Comparison of ENCODE assay signal across 8 mouse cellular contexts in genomic region chr6:114968361-114969212, GRCm38 (mm10). TPM values are rescaled to one million over a fixed set of nuclear protein-coding genes. Genes with fewer than 3 reads are reported as not detected.
DNase-seq lines count a peak whose midpoint lies in the region; ATAC-seq lines count a peak whose summit lies in the region.

No protein-coding gene starts in this region.

- 0 out of 2 replicates have a peak, but pooled peaks cover 2% of the 10 kb centered on the region for H3K9me3 ChIP-seq in forebrain, embryonic 16.5 days (ENCODE audit: control insufficient read depth, low read length)
- no peaks in the 10 kb centered on the region for H3K9me3 ChIP-seq in liver, embryonic 16.5 days (replicated peaks; ENCODE audit: control insufficient read depth, low read length)

- H3K4me1 ChIP-seq in forebrain, embryonic 16.5 days (replicated peaks; ENCODE audit: control insufficient read depth, insufficient read depth, low read length), result peaks cover 24% of the 10 kb centered on the region
- H3K4me1 ChIP-seq in liver, embryonic 16.5 days (ENCODE audit: control insufficient read depth, low read depth, low read length), result peaks cover 7% of the 10 kb centered on the region; the same call in 1 of the 2 replicates

- peak; percentile 96 for DNase-seq in ES-CJ7 (ENCODE audit: low read depth, low spot score)
- peak; percentile 28 for DNase-seq in heart, postnatal 25 days (ENCODE audit: low spot score)
- peak; percentile 87 for DNase-seq in layer of hippocampus, adult 11-12 months (ENCODE audit: low spot score)
- DNase-seq in ovary, adult 18-20 months (ENCODE audit: low spot score), result peak; percentile 66
- peak; percentile 49 for DNase-seq in thymus, postnatal 14 days

- peak overlapping the region; percentile 83 for H3K9ac ChIP-seq in forebrain, embryonic 16.5 days (replicated peaks; ENCODE audit: low read depth, low read length)
- peak overlapping the region; percentile 29; the same call in 1 of the 2 replicates for H3K9ac ChIP-seq in liver, embryonic 16.5 days (ENCODE audit: low read depth, low read length)

- no peaks in the 10 kb centered on the region for H3K36me3 ChIP-seq in forebrain, embryonic 16.5 days (ENCODE audit: control insufficient read depth, insufficient read depth)
- H3K36me3 ChIP-seq in liver, embryonic 16.5 days (ENCODE audit: control insufficient read depth, insufficient read depth), result no peaks in the 10 kb centered on the region

- peak; percentile 90 for ATAC-seq in cerebellum, adult (ENCODE audit: insufficient number of reproducible peaks, low FRiP score, low TSS enrichment)
- peak; percentile 80 for ATAC-seq in forebrain, embryonic 16.5 days
- ATAC-seq in liver, embryonic 16.5 days (ENCODE audit: low read depth), result peak; percentile 63; the same call in 1 of the 2 replicates

- under 1% methylated on average over 82 of the region's 82 CpGs for WGBS in forebrain, embryonic 16.5 days
- WGBS in liver, embryonic 16.5 days (ENCODE audit: insufficient replicate concordance), result under 1% methylated on average over 74 of the region's 82 CpGs

- intact Hi-C loops in heart, postnatal 25 days (cut with DNase I), result no loop called here

- peak overlapping the region; percentile 98 for H3K4me2 ChIP-seq in forebrain, embryonic 16.5 days (ENCODE audit: low read length)
- H3K4me2 ChIP-seq in liver, embryonic 16.5 days (ENCODE audit: low read depth, low read length), result peak overlapping the region; percentile 85

- peak overlapping the region; percentile 31; the same call in 1 of the 2 replicates for H3K27ac ChIP-seq in forebrain, embryonic 16.5 days (ENCODE audit: low read length)
- H3K27ac ChIP-seq in liver, embryonic 16.5 days (ENCODE audit: low read length), result no peak overlapping the region

- peaks cover 7% of the 10 kb centered on the region; the same call in 1 of the 2 replicates for H3K27me3 ChIP-seq in forebrain, embryonic 16.5 days (replicated peaks; ENCODE audit: control insufficient read depth, insufficient read depth, low read length)
- peaks cover 46% of the 10 kb centered on the region for H3K27me3 ChIP-seq in liver, embryonic 16.5 days (ENCODE audit: control insufficient read depth, insufficient read depth, low read depth, low read length)

- H3K4me3 ChIP-seq in forebrain, embryonic 16.5 days (replicated peaks; ENCODE audit: low read length), result peak overlapping the region; percentile 70
- peak overlapping the region; percentile 63 for H3K4me3 ChIP-seq in liver, embryonic 16.5 days (ENCODE audit: low read depth, low read length)

RNA-seq across cellular contexts. Expression of gene Vgll4, which starts 1.2 kb away (rescaled TPM):
- 74.3 and 79.0 TPM in 2 replicates for polyA plus RNA-seq in forebrain, embryonic 16.5 days (2015; fragmentation: Nextera tagmentation; extraction: Ambion mirVana)
- total RNA-seq in heart, postnatal 25 days (2021), result 10 to 100 TPM; 24.3 to 24.9 TPM
- polyA plus RNA-seq in liver, embryonic 16.5 days (2015; fragmentation: Nextera tagmentation; extraction: Ambion mirVana), result 10.0 TPM in 2 replicates

Comparison
In these comparisons a context has a peak if more than half of its experiments do, and no peak if none do; other contexts are left out.
1. DNase-seq: peak in every context shown above with its lines; median percentile 96 in ES-CJ7; 87 in layer of hippocampus, adult 11-12 months; 66 in ovary, adult 18-20 months; 49 in thymus, postnatal 14 days; 28 in heart, postnatal 25 days.